Mouse (Mus musculus) lung, adult 2 months (tissue): Measurements from ENCODE around the gene Lasp1. TPM values are rescaled to one million over a fixed set of nuclear protein-coding genes. Genes with fewer than 3 reads are reported as not detected.

ENCODE experiments used
- DNase-seq: peaks from one replicate; pipeline ENCODE4 v3.0.0; 2022
- H3K4me1 ChIP-seq: fragments of 200-500 bp; 2 replicates; pipeline ENCODE4 v1.6.1; 2011; ENCODE audit warnings: low read length; ENCODE audit not compliant: control insufficient read depth, insufficient read depth
- H3K4me3 ChIP-seq: fragments of 200-500 bp; replicated peaks from 2 replicates; pipeline ENCODE3; 2011; ENCODE audit warnings: low read depth, mild to moderate bottlenecking, control low read depth, low read length; ENCODE audit errors: extremely low read depth
- CTCF ChIP-seq: fragments of 200-500 bp; IDR thresholded peaks from 2 replicates; pipeline ENCODE4 v1.5.1; 2011; ENCODE audit warnings: mild to moderate bottlenecking, low read length, control low read depth; ENCODE audit not compliant: insufficient read depth
- POLR2A ChIP-seq: fragments of 200-500 bp; IDR thresholded peaks from 2 replicates; pipeline ENCODE4 v1.6.1; 2011; ENCODE audit warnings: low read depth, mild to moderate bottlenecking, control low read depth, low read length, borderline replicate concordance; ENCODE audit errors: extremely low read depth
- WGBS: fragments of 180-500 bp; shearing (Covaris S2); methylation state at CpG from one replicate; pipeline ENCODE4 v1.1.7; 2018; 5-methylcytosine and 5-hydroxymethylcytosine counted together
- polyA plus RNA-seq: library from polyadenylated mRNA; depleted of rRNA; stranded (reverse); fragments of >200 nt; gene quantifications from 2 replicates; pipeline ENCODE4 v1.2.3, GENCODE M21; 2012

The Lasp1 gene
- polyA plus RNA-seq, 1 experiment = 137 TPM

DNA sequence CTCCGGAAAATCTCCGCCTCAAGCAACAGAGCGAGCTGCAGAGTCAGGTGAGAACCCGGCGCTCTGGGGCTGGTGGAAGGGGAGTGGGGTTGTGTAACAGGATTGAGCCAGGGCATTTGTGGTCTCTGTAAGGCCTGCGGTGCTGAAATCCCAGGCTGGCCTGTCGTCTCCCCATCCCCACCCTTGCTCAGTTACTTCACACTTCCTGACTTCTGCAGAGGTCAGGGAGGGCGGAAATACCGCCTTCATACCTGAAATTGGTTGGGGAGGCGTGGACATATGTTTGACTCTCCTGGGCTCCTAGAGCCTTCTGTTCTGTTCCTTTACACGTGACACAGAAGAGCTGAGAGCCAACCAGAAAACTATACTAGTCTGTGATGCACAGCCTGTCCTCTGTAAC, 16.9 kb downstream of the Lasp1 start:
- WGBS = 67% methylated on average over 11 of the region's 11 CpGs
- Histone ChIP-seq H3K4me3 (no peak overlapping the region), H3K4me1 (peaks cover 62% of the 10 kb centered on the region)
- DNase-seq = no peak
- TF ChIP-seq CTCF (no peak), POLR2A (no peak)

DNA sequence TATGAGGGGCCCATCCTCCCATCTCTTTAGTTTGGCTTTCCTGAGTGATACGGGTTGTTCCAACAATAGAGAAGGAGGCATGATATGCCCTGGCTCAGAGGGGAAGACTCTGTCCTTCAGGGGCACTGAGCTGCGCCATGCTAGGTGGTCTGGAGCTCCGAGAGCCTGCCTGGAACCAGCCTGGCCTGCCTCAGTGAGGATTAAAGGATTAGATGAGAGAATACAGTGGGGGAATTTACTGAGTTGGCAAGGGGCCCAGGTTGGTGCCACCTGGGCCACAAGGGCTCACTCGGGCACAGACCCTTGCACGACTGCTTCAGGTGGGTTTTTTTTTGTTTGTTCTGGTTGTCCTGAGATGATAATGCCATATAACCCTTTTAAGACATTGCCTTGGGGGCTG, 17.4 kb downstream of the Lasp1 start:
- WGBS = 64% methylated on average over 5 of the region's 5 CpGs
- H3K4me1 ChIP-seq = peaks cover 61% of the 10 kb centered on the region
- no peak overlapping the region for H3K4me3 ChIP-seq
- no peak for TF ChIP-seq POLR2A
- TF ChIP-seq CTCF = no peak
- DNase-seq = no peak

DNA sequence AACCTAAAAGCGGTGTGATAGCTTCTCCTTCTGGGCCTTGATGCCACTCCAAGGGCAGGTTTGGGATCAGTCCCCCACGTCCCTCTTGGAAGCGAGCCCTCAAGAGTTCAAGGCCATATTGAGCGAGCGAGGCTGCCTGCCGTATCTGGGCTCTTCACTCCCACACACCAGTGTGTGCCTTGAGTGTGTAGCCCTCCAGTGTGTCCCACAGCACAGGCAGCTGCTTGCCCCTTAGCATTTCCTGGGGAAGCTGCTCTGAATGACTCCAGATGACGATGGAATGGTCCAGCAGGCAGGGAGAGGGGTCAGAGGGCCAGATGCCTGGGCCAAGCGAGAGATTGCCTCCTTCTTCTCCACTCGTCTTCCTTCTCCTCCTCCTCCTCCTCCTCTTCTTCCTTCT, 18.1 kb downstream of the Lasp1 start:
- DNase-seq = no peak
- peaks cover 63% of the 10 kb centered on the region for H3K4me1 ChIP-seq
- TF ChIP-seq POLR2A (no peak), CTCF (no peak)
- no peak overlapping the region for H3K4me3 ChIP-seq
- WGBS = 37% methylated on average over 9 of the region's 9 CpGs

DNA sequence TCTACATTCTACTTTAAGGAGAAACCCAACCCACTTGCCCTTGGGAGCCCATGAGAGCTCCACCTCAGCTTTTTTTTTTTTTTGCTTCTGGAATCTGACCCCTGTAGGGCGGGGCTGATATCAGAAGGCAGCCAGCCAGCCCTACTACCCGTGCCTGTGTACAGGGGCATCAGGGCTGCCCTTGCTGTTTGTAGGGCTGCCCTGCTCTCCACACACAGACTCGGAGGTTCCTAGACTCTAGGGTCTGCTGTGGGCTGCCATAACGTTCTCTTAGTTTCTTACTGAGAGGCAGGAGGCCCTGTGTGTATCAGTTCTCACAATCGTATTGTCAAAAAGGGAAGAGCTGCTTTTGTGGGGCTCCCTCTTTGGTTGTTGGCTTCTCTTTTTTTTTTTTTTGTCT, 18.6 kb downstream of the Lasp1 start:
- Histone ChIP-seq H3K4me1 (peaks cover 63% of the 10 kb centered on the region), H3K4me3 (no peak overlapping the region)
- no peak for TF ChIP-seq CTCF
- no peak for TF ChIP-seq POLR2A
- 28% methylated on average over 5 of the region's 5 CpGs for WGBS
- DNase-seq = no peak

DNA sequence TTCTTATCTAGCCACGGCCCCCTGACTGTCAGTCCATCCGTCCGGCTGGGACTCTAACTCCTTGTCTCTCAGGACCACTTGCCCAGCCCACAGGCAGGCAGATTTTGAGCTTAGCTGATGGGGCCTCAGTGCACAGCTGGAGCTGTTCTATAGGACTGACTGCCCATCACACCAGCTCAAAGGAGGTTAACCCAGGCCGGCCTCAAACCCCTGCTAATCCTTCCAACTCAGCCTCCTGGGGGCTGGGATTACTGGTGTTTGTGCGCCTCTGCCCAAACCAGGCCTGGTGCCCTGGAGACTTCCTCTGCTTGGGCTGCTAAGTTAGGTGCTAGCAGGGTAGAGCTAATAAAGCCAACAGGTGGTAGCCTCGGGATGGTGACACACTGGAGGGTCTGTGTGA, 19.2 kb downstream of the Lasp1 start:
- Histone ChIP-seq H3K4me3 (no peak overlapping the region), H3K4me1 (peaks cover 65% of the 10 kb centered on the region)
- no peak for DNase-seq
- TF ChIP-seq CTCF (no peak), POLR2A (no peak)
- WGBS = 60% methylated on average over 6 of the region's 6 CpGs

DNA sequence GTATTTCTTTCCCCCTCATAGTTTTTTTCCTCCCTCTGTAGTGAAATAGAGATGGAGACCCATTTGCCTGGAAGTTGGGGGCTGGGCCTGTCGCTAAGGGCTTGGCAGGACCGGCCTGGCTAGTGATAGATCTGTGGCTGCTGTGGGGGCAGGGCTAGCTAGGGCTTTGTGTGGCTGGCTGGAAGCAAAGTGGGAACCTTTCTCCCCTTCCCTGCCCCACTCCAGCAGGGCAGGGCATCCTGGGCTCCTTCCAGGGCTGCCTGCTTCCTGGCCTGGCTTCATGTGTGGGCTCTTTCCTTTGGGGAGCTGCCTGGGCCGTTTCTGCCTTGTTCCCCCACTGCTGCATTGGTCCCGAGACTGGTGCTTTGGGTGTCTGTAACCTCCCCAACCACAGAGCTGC, 19.8 kb downstream of the Lasp1 start:
- DNase-seq = no peak
- Histone ChIP-seq H3K4me3 (no peak overlapping the region), H3K4me1 (peaks cover 63% of the 10 kb centered on the region)
- WGBS = 13% methylated on average over 4 of the region's 4 CpGs
- TF ChIP-seq CTCF = no peak
- no peak for TF ChIP-seq POLR2A

DNA sequence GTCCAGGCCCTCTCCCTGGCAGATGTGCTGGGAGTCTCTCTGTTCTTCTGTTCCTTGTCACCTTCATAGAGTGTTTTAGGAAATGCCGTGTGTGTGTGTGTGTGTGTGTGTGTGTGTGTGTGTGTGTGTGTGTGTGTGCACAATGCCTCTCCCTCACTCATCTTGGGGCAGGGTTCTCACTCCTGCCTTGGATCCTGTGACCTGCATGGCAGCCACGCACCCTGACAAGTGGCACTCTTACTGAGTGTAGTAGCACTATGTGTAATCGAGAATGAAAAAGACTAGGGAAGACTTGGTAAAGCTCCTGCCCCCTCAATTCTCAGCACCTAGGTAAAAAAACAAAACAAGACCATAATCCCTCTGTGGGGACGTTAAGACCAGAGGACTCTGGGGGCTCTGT, 20.3 kb downstream of the Lasp1 start:
- Histone ChIP-seq H3K4me3 (no peak overlapping the region), H3K4me1 (peaks cover 61% of the 10 kb centered on the region)
- 38% methylated on average over 4 of the region's 4 CpGs for WGBS
- TF ChIP-seq CTCF (no peak), POLR2A (no peak)
- no peak for DNase-seq

DNA sequence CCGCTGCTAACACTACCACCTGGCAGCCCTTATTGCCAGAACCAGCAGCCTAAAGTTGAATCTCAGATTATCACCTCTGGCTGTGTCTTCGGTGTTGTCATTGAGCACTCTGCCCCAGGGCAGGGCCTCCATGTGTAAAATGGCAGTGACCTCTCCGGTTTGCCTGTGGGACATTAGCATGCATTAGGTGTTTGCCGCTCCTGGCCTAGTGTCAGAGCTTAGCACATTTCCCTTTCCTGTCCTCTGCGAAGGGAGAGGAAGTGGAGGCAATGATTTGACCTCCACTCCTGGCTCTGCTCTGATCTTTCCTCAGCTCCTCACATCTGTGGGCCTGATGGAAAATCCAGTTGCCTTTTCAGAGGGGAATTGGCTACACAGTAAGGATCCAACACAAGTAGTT, 21.1 kb downstream of the Lasp1 start:
- no peak for DNase-seq
- WGBS = 51% methylated on average over 5 of the region's 5 CpGs
- H3K4me1 ChIP-seq = peaks cover 68% of the 10 kb centered on the region
- H3K4me3 ChIP-seq = no peak overlapping the region
- TF ChIP-seq POLR2A = no peak
- no peak for TF ChIP-seq CTCF

DNA sequence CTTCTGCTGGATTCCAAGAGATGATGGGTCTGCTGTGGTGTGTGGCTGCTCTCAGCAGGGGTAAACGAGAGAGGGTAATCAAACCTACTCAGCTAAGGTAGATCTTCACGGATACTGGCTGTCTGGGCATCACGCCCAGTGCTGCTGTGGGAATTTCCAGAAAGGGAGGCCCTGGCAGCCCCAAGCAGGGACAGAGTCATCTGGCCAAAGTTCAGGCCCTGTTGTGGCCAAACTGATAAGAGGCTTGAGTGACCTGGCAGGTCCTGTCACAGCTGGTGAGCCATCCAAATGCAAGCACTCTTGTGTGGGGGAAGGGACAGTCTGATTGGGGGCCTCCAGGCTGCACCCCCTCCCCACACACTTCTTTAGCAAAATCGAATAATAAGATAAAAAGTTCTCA, 22.0 kb downstream of the Lasp1 start:
- no peak for TF ChIP-seq POLR2A
- TF ChIP-seq CTCF = no peak
- no peak overlapping the region for H3K4me3 ChIP-seq
- WGBS = 22% methylated on average over 4 of the region's 4 CpGs
- H3K4me1 ChIP-seq = peaks cover 76% of the 10 kb centered on the region
- no peak for DNase-seq

DNA sequence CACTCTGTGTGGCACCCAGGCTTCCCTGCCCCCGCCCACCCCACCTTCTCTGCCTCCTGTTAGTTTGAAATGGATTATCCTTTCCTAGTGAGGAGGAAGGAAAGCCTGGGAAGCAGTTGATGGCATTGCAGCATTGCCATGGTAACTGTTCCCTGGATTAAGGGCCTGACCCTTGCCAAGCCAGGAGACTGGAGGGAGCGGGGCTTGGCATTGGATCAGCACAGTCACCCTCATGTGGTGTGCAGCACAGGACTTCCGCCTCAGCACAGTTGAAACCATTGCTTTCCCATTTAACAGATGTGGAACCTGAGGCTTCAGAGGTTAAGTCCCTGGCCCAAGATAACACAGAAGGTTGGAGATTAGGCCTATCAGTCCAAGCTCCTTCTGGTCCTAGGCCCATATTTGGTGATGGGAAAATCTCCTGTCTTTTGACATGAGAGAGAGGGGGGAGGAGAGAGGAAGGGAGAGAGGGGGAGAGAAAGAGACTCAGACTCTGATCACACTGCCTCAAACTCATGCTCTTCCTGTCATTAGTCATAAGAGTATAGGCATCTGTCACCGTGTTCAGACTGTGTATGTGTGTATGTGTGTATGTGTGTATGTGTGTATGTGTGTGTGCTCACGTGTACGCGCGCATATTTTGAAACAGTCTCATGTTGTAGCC, 22.7 kb downstream of the Lasp1 start:
- no peak for TF ChIP-seq POLR2A
- TF ChIP-seq CTCF = no peak
- DNase-seq = no peak
- peaks cover 71% of the 10 kb centered on the region for H3K4me1 ChIP-seq
- no peak overlapping the region for H3K4me3 ChIP-seq
- 70% methylated on average over 8 of the region's 8 CpGs for WGBS
